Mouse (Mus musculus) c-Kit-positive CD71-positive TER-119-negative erythroid progenitor cells, embryonic 14.5 days (primary cell): ENCODE measurements around the gene Hspb2.

ENCODE experiments used
- DNase-seq: peaks from one replicate; pipeline ENCODE4 v3.0.0-alpha.2; 2013; ENCODE audit warnings: low read depth

Gene Hspb2

GRCm38 (mm10) chr9:50711337-50711736 is 40.8 kb downstream of the Hspb2 start:
- DNase-seq: no peak

GRCm38 (mm10) chr9:50709108-50709507 is 43.0 kb downstream of the Hspb2 start:
- DNase-seq: no peak

- DNase-seq: no peak
Observed at GRCm38 (mm10) chr9:50704907-50705306, 47.2 kb downstream of the Hspb2 start.
